Mouse (Mus musculus) splenic B cell, adult 2 months (primary cell): ENCODE measurements around the gene Nr1h5.
A peak's percentile ranks its signal among the peaks of the same experiment; 100 is the strongest.

Experiments
- DNase-seq: peaks from one replicate; pipeline ENCODE4 v3.0.0-alpha.2; 2011; ENCODE audit warnings: low read depth, low spot score
- H3K27me3 ChIP-seq: 2 replicates; pipeline ENCODE4 v1.6.1; 2012; ENCODE audit warnings: mild to moderate bottlenecking, low read length, moderate library complexity, mixed read lengths; ENCODE audit not compliant: control insufficient read depth, poor library complexity, insufficient read depth, severe bottlenecking
- H3K36me3 ChIP-seq: 2 replicates; pipeline ENCODE4 v1.6.1; 2012; ENCODE audit warnings: mild to moderate bottlenecking, low read length, moderate library complexity, mixed read lengths; ENCODE audit not compliant: control insufficient read depth, poor library complexity, insufficient read depth, severe bottlenecking

Nr1h5 gene

GRCm38 (mm10) chr3:102964033-102964432, at the start of gene Nr1h5:
Gene Nr1h5, minus strand, starts transcription at chr3:102964133.
- H3K36me3 ChIP-seq = no peaks in the 10 kb centered on the region
- DNase-seq = no peak

GRCm38 (mm10) chr3:103001595-103001994, 37.7 kb upstream of the Nr1h5 start:
- no peaks in the 10 kb centered on the region for H3K27me3 ChIP-seq
- H3K36me3 ChIP-seq = peaks cover 16% of the 10 kb centered on the region
- no peak for DNase-seq

More at GRCm38 (mm10) chr3:102964033-102964432, at the start of gene Nr1h5:
- H3K27me3 ChIP-seq = no peaks in the 10 kb centered on the region

GRCm38 (mm10) chr3:102997591-102997990, 33.7 kb upstream of the Nr1h5 start:
- H3K36me3 ChIP-seq = peaks cover 15% of the 10 kb centered on the region
- no peaks in the 10 kb centered on the region for H3K27me3 ChIP-seq
- DNase-seq = no peak

- Histone ChIP-seq H3K27me3 (no peaks in the 10 kb centered on the region), H3K36me3 (peaks cover 15% of the 10 kb centered on the region)
- no peak for DNase-seq
These were observed 33.1 kb upstream of the Nr1h5 start for GRCm38 (mm10) chr3:102997036-102997435.

- peaks cover 12% of the 10 kb centered on the region for H3K36me3 ChIP-seq
- peak; percentile 97 for DNase-seq
- no peaks in the 10 kb centered on the region for H3K27me3 ChIP-seq
These were observed 31.8 kb upstream of the Nr1h5 start, which contains the start of gene Sike1 for GRCm38 (mm10) chr3:102995605-102996321. Gene Sike1, plus strand, starts transcription at chr3:102995708.

- no peak for DNase-seq
- H3K36me3 ChIP-seq = peaks cover 11% of the 10 kb centered on the region
- no peaks in the 10 kb centered on the region for H3K27me3 ChIP-seq
These were observed 31.3 kb upstream of the Nr1h5 start for GRCm38 (mm10) chr3:102995233-102995604.

- DNase-seq = no peak
- H3K27me3 ChIP-seq = no peaks in the 10 kb centered on the region
These were observed 29.0 kb upstream of the Nr1h5 start for GRCm38 (mm10) chr3:102992936-102993335.

GRCm38 (mm10) chr3:102991041-102991440, 27.1 kb upstream of the Nr1h5 start:
- Histone ChIP-seq H3K27me3 (no peaks in the 10 kb centered on the region), H3K36me3 (no peaks in the 10 kb centered on the region)
- no peak for DNase-seq

More at GRCm38 (mm10) chr3:102992936-102993335, 29.0 kb upstream of the Nr1h5 start:
- H3K36me3 ChIP-seq = peaks cover 3% of the 10 kb centered on the region

GRCm38 (mm10) chr3:102980349-102980736, 16.4 kb upstream of the Nr1h5 start:
- DNase-seq = no peak
- no peaks in the 10 kb centered on the region for H3K36me3 ChIP-seq
- no peaks in the 10 kb centered on the region for H3K27me3 ChIP-seq

- H3K36me3 ChIP-seq = no peaks in the 10 kb centered on the region
- H3K27me3 ChIP-seq = no peaks in the 10 kb centered on the region
- no peak for DNase-seq
These were observed 15.8 kb upstream of the Nr1h5 start for GRCm38 (mm10) chr3:102979550-102980348.

- Histone ChIP-seq H3K27me3 (no peaks in the 10 kb centered on the region), H3K36me3 (no peaks in the 10 kb centered on the region)
- DNase-seq = no peak
These were observed 13.0 kb upstream of the Nr1h5 start for GRCm38 (mm10) chr3:102976906-102977305.

GRCm38 (mm10) chr3:102970508-102970907, 6.6 kb upstream of the Nr1h5 start:
- no peak for DNase-seq
- H3K36me3 ChIP-seq = no peaks in the 10 kb centered on the region
- no peaks in the 10 kb centered on the region for H3K27me3 ChIP-seq

GRCm38 (mm10) chr3:102970067-102970466, 6.1 kb upstream of the Nr1h5 start:
- no peaks in the 10 kb centered on the region for H3K27me3 ChIP-seq
- DNase-seq = no peak
- no peaks in the 10 kb centered on the region for H3K36me3 ChIP-seq

GRCm38 (mm10) chr3:102955596-102955995, 8.3 kb downstream of the Nr1h5 start:
- Histone ChIP-seq H3K27me3 (no peaks in the 10 kb centered on the region; the same call in 1 of the 2 replicates), H3K36me3 (no peaks in the 10 kb centered on the region)
- DNase-seq = no peak

GRCm38 (mm10) chr3:102955143-102955542, 8.8 kb downstream of the Nr1h5 start:
- no peaks in the 10 kb centered on the region for H3K36me3 ChIP-seq
- DNase-seq = no peak
- no peaks in the 10 kb centered on the region; the same call in 1 of the 2 replicates for H3K27me3 ChIP-seq
